ENCODE assay signal across 1 mouse cellular context in genomic region chr11:80790413-80790812, GRCm38 (mm10).
TF ChIP-seq lines count a peak whose summit lies in the region.

No protein-coding gene starts in this region.

TF ChIP-seq in MEL, 35 proteins besides CTCF, POLR2A, EP300 and RAD21:
- TF ChIP-seq GATA1 (IDR thresholded peaks at IDR 0.05; ENCODE audit: low read depth, low read length) (0 out of 2 replicates have a peak, but pooled peaks have one; percentile 37), POLR2AphosphoS5 (IDR thresholded peaks at IDR 0.05; ENCODE audit: borderline replicate concordance, low read depth, low read length) (no peak), ZNF384 (IDR thresholded peaks at IDR 0.05; ENCODE audit: low read depth, low read length) (no peak), UBTF (IDR thresholded peaks at IDR 0.05; ENCODE audit: borderline replicate concordance, insufficient read depth, low read depth, low read length) (no peak), JUND (IDR thresholded peaks at IDR 0.05; ENCODE audit: low read depth, low read length) (0 out of 2 replicates have a peak, but pooled peaks have one; percentile 49), GABPA (IDR thresholded peaks at IDR 0.05; ENCODE audit: low read depth, low read length) (no peak), CHD2 (IDR thresholded peaks at IDR 0.05; ENCODE audit: low read length) (no peak), MYC (IDR thresholded peaks at IDR 0.05; ENCODE audit: low read depth, low read length) (no peak), RCOR1 (IDR thresholded peaks at IDR 0.05; ENCODE audit: low read depth, low read length) (peak; percentile 27; the same call in 1 of the 2 replicates), MEF2A (IDR thresholded peaks at IDR 0.05; ENCODE audit: extremely low read depth, insufficient replicate concordance, low read depth, low read length, poor library complexity, severe bottlenecking) (no peak), SIN3A (IDR thresholded peaks at IDR 0.05; ENCODE audit: low read length) (0 out of 2 replicates have a peak, but pooled peaks have one; percentile 29)
TF ChIP-seq in MEL: peak in this region for 4.
